Mouse (Mus musculus) cerebellum, adult 2 months (tissue): Measurements from ENCODE around the gene Olfr49. TPM values are rescaled to one million over a fixed set of nuclear protein-coding genes. Genes with fewer than 3 reads are reported as not detected.
"Not testable (repeated sequence)": the region's sequence is repeated elsewhere in the genome, so short reads cannot be mapped to it uniquely, and the experiment has no call there.

Source experiments
- DNase-seq, 2 experiments: peaks; one replicate each; pipeline ENCODE4 v3.0.0; 2021
- H3K27ac ChIP-seq: fragments of 200-500 bp; 2 replicates; pipeline ENCODE4 v1.5.1; 2012; ENCODE audit warnings: low read length, control low read depth, inconsistent platforms; ENCODE audit not compliant: insufficient read depth
- H3K27me3 ChIP-seq: fragments of 200-500 bp; 2 replicates; pipeline ENCODE4 v1.6.1; 2012; ENCODE audit warnings: inconsistent platforms, mild to moderate bottlenecking, low read length, moderate library complexity; ENCODE audit not compliant: control insufficient read depth, insufficient read depth
- H3K4me1 ChIP-seq: fragments of 200-500 bp; 2 replicates; pipeline ENCODE4 v1.6.1; 2011; ENCODE audit warnings: low read length; ENCODE audit not compliant: control insufficient read depth, insufficient read depth
- H3K4me3 ChIP-seq: fragments of 200-500 bp; replicated peaks from 2 replicates; pipeline ENCODE3; 2011; ENCODE audit warnings: mild to moderate bottlenecking, low read depth, low read length, control low read depth; ENCODE audit not compliant: insufficient read depth
- CTCF ChIP-seq: fragments of 200-500 bp; IDR thresholded peaks from 2 replicates; pipeline ENCODE4 v1.5.1; 2011; ENCODE audit warnings: low read depth, mild to moderate bottlenecking, control low read depth, low read length, moderate library complexity, borderline replicate concordance; ENCODE audit not compliant: insufficient read depth
- POLR2A ChIP-seq: fragments of 200-500 bp; IDR thresholded peaks from 2 replicates; pipeline ENCODE4 v1.6.1; 2011; ENCODE audit warnings: low read length, control low read depth, borderline replicate concordance; ENCODE audit not compliant: insufficient read depth
- WGBS: fragments of 180-500 bp; shearing (Covaris S2); methylation state at CpG from one replicate; pipeline ENCODE4 v1.1.7; 2018; 5-methylcytosine and 5-hydroxymethylcytosine counted together
- polyA plus RNA-seq: library from polyadenylated mRNA; depleted of rRNA; stranded (reverse); fragments of >200 nt; gene quantifications from 2 replicates; pipeline ENCODE4 v1.2.3, GENCODE M21; 2012

Gene Olfr49
- polyA plus RNA-seq, 1 experiment = not detected

DNA sequence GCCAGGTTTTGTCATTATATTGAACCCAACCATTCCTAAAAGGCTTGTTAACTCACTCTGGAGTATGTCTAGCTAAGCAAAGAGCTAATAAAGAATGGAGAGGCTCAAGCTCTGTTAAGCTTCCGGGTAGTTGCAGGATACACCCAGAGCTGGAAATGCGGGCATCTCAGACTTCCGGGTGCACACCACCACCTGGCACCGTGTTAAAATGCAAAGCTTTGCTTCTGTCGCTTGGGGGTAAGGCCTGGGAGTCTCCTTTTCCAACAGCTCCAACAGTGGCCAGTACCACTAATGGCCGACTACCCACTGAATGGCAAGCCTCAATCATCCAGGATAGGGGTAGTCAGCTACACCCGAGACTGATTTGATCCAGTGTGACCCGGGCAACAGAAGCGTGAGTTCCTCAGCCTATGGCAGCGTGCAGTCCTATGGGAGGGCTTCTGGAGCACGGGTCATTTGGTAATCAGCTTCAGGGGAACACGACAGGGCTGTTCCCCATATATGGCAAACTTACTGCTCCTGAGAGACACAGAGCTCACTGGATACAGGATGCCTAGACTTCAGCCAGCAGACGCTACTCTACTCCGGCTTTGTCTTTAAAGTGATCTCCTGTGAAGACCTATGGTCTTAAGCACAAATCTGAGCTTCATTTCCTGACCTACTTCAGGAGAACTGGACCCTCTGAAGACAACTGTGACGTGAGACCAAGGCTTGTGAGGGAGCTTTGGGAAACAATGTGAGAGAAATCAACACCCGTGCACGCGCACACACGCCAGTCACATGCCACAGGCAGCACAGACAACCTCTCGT, 50.3 kb downstream of the Olfr49 start:
- 77% methylated on average over 20 of the region's 20 CpGs for WGBS

DNA sequence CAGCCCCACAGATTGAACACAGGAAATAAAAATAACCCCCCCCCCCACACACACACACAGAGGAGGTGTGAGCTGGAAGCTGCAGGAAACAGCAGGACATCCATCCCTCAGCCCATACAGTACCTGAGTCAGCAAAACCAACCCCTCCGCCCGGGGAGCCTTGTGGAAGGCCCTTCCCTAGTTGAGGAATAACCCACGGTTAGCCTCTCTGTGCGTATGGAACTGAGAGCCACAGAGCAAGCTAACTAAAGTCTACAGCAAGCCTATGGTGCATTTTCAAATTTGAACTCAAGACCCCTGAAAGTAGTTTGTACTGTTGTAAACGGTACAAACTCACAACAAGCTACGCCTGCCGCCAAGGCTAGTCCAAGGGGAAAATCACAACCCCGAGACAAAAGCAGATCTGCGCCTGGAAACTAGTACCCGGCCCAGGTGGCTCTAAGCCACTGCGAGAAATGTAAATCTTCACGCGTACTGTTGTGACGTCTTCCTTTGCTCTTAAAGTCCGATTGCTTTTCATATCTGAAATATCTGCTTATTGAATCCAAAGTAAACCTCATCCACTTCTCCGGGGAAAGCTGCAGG, 51.1 kb downstream of the Olfr49 start:
- no peak for DNase-seq
- WGBS = 83% methylated on average over 16 of the region's 16 CpGs
- Histone ChIP-seq H3K27ac (no peak overlapping the region), H3K4me3 (no peak overlapping the region), H3K4me1 (no peaks in the 10 kb centered on the region), H3K27me3 (no peaks in the 10 kb centered on the region)
- TF ChIP-seq POLR2A = no peak
- no peak for TF ChIP-seq CTCF

More for the DNA sequence above, 50.3 kb downstream of the Olfr49 start:
- H3K27me3 ChIP-seq = no peaks in the 10 kb centered on the region
- no peak overlapping the region for H3K4me3 ChIP-seq
- H3K4me1 ChIP-seq = no peaks in the 10 kb centered on the region
- no peak for DNase-seq
- H3K27ac ChIP-seq = no peak overlapping the region
- no peak for TF ChIP-seq POLR2A
- TF ChIP-seq CTCF = no peak

DNA sequence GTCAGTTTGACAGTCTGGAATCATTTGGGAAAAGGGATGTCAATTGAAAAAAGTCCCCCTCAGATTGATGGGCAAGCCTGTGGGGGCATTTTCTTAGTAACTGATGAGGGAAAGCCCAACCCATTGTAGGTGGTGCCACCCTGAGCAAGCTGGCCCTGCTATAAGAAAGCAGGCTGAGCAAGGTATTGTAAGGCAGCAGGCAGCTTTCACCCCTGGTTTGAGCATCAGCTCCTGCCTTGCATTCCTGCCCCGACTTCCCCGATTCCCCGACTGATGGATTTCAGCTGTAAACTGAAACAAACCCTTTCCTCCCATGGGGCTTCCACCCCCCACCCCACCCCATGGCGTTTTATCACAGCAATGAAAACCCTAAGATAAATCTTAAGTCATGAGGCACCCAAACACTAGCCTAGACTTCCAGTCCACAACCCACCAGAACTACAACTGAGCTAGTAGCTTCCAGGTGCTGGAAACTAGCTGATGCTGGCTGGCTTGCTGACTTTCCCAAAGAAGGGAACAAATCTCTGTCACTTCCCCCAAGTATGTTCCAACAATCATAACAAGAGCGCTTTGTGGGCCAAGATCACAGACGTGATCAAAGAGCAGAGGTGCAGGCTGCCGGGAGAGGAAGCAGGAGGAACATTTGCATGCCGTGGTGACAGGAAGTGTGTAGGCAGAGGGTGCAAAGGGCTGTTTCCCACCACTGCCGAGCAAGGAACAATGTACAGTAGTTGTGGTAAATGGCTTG, 51.8 kb downstream of the Olfr49 start:
- no peaks in the 10 kb centered on the region for H3K4me1 ChIP-seq
- no peak for DNase-seq
- H3K27me3 ChIP-seq = no peaks in the 10 kb centered on the region
- H3K4me3 ChIP-seq = no peak overlapping the region
- WGBS = 51% methylated on average over 9 of the region's 9 CpGs
- no peak for TF ChIP-seq CTCF
- TF ChIP-seq POLR2A = no peak
- H3K27ac ChIP-seq = no peak overlapping the region

DNA sequence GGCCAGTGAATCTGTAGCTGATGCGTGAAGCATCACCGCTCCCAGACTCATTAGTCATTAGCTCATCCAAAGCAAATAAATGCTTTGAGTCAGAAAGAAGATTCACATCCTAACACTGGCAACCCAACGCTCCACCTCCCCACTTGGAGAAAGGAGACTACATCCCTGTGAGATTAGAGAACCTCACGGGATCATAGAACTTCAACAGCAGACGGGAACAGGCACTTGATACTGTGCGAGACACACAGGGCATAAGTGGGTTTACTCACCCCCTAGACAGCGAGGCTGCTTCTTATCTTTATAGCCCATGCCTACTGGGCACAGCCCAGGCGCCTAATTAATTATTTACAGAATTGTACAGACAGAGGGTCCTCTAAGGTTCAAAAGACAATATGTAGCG, 52.6 kb downstream of the Olfr49 start:
- Histone ChIP-seq H3K27ac (no peak overlapping the region), H3K4me3 (no peak overlapping the region), H3K4me1 (no peaks in the 10 kb centered on the region), H3K27me3 (no peaks in the 10 kb centered on the region)
- WGBS = 78% methylated on average over 9 of the region's 9 CpGs
- no peak for TF ChIP-seq POLR2A
- no peak for TF ChIP-seq CTCF
- no peak for DNase-seq

DNA sequence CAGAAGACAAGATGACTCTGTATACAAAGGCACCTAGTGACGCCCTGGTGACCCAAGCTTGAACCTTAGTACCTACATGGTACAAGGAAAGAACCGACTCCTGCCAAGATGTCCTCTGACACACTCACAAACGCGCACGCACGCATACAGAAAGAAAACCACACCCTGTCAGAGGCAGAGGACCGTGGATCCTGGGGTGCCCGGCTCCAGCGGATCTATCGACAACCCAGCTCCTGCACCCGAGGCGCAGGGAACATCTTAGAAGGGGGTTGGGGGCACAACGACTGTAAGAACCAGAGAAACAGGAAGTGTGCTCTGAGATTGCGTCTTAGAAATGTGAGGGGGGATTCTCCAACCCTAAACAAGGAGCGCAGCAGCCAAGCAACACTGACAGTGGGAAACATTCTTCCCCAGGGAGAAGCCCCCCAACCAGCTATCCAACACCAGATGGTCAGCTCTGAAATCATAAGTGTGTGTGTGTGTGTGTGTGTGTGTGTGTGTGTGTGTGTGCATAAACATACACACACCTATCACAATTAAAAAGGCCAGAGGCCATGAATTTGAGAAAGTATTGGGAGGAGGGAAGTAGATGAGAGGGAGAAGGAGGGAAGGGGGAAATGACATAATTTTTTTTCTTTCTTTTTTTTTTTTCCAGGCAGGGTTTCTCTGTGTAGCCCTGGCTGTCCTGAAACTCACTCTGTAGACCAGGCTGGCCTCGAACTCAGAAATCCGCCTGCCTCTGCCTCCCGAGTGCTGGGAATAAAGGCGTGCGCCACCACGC, 53.4 kb downstream of the Olfr49 start:
- H3K27ac ChIP-seq = no peak overlapping the region
- no peak for DNase-seq
- WGBS = 84% methylated on average over 21 of the region's 21 CpGs
- H3K27me3 ChIP-seq = no peaks in the 10 kb centered on the region
- TF ChIP-seq CTCF = no peak
- no peak for TF ChIP-seq POLR2A
- H3K4me3 ChIP-seq = no peak overlapping the region
- no peaks in the 10 kb centered on the region for H3K4me1 ChIP-seq

DNA sequence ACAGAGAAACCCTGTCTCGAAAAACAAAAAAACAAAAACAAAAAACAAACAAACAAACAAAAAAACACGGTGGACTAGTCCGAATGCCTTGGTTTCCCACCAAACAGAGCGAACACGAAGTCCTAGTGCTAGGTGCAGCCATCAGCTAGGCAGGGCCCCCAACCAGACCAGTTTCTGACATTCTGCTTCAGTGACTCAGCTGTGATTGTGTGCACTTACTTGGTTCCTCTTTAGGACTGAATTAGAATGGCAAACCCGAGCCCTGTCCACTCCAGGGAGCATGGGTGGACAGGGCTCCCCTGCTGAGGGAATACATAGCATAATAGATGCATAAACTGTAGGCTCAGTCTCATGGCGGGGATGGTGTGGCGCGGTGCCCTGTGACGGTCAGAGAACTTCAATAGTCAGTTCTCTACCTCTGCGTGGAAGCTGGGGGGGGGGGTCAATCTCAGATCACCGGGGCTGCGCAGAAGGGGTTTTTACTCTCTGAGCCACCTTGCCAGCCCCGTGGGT, 54.0 kb downstream of the Olfr49 start:
- 82% methylated on average over 14 of the region's 14 CpGs for WGBS
- TF ChIP-seq CTCF = no peak
- TF ChIP-seq POLR2A = no peak
- Histone ChIP-seq H3K4me1 (no peaks in the 10 kb centered on the region), H3K4me3 (no peak overlapping the region), H3K27me3 (no peaks in the 10 kb centered on the region), H3K27ac (no peak overlapping the region)
- no peak for DNase-seq

DNA sequence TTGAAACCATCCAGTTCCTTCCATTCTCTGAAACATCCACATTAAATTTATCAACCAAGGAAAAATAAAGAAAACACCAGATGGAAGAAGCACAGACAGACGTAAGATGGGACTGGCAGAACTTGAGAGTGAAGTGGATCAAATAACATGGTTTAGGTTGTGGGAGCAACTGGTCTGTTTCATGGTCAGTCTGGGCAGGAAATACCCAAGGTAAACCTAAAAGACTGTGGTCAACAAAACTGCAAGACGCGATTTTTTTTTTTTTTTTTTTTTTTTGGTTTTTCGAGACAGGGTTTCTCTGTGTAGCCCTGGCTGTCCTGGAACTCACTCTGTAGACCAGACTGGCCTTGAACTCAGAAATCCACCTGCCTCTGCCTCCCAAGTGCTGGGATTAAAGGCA, 54.9 kb downstream of the Olfr49 start:
- not testable (repeated sequence) for H3K27ac ChIP-seq, H3K27me3 ChIP-seq, H3K4me3 ChIP-seq, H3K4me1 ChIP-seq, DNase-seq
- 85% methylated on average over 4 of the region's 4 CpGs for WGBS
